11 mouse cellular contexts compared by ENCODE assay signal in the genomic region with DNA sequence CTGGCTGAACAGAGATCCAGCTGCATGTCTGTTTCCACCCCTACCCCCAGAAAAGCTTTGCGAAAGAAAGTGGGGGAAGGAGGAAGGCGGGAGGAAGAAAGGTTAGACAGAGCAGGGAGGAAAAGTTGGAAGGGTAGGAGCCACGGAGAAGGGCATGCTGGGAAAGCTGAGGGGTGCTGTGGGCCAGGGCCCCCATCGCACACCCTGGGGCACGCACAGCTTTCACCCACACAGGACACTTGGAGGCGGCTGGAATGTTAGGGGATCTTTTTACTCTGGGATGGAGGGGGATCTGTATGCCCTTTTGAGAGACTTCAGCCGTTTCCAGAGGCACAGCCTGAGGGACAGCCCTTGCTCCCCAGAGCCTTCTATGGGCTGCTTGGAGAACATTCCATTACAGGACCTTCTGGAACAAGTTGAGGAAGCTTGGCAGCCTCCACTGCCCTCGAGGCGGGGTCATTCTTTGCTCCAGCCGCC. TPM values are rescaled to one million over a fixed set of nuclear protein-coding genes. Genes with fewer than 3 reads are reported as not detected.
DNase-seq lines count a peak whose midpoint lies in the region; ATAC-seq lines count a peak whose summit lies in the region.
"Had no signal": no experiment of that assay in that cellular context is flagged by ENCODE, and none has a peak within 500 bp of the region (broad histone marks: within the 10 kb centered on the region; RNA-seq: fewer than 3 reads in every experiment).

No protein-coding gene starts in this region.

- no peaks in the 10 kb centered on the region for H3K36me3 ChIP-seq in embryonic facial prominence, embryonic 14.5 days (ENCODE audit: control insufficient read depth, insufficient read depth, low read length)
- no peaks in the 10 kb centered on the region for H3K36me3 ChIP-seq in kidney, embryonic 16.5 days (ENCODE audit: insufficient read depth, low read length)

- 29% methylated on average over 9 of the region's 10 CpGs for WGBS in embryonic facial prominence, embryonic 14.5 days
- WGBS in kidney, embryonic 16.5 days = 33% methylated on average over 10 of the region's 10 CpGs

- 0 out of 2 replicates have a peak overlapping the region, but pooled peaks have one; percentile 19 for H3K9ac ChIP-seq in embryonic facial prominence, embryonic 14.5 days (ENCODE audit: low read depth, low read length)
- 0 out of 2 replicates have a peak overlapping the region, but pooled peaks have one; percentile 38 for H3K9ac ChIP-seq in kidney, embryonic 16.5 days (replicated peaks; ENCODE audit: low read length)

- no peaks in the 10 kb centered on the region for H3K27me3 ChIP-seq in embryonic facial prominence, embryonic 14.5 days (replicated peaks; ENCODE audit: control insufficient read depth, insufficient read depth, low read length)
- H3K27me3 ChIP-seq in kidney, embryonic 16.5 days (ENCODE audit: insufficient read depth, low read length) = no peaks in the 10 kb centered on the region

- no peaks in the 10 kb centered on the region for H3K9me3 ChIP-seq in embryonic facial prominence, embryonic 14.5 days (ENCODE audit: control insufficient read depth, low read length)
- H3K9me3 ChIP-seq in kidney, embryonic 16.5 days (ENCODE audit: low read length) = no peaks in the 10 kb centered on the region

- ATAC-seq in embryonic facial prominence, embryonic 14.5 days (ENCODE audit: low read depth) = no peak; the same call in 1 of the 2 replicates
- ATAC-seq in kidney, embryonic 16.5 days (ENCODE audit: low FRiP score, low TSS enrichment) = peak; percentile 81

- DNase-seq in embryonic facial prominence, embryonic 14.5 days (ENCODE audit: low spot score) = peak; percentile 45
- peak; percentile 83 to 93 for DNase-seq in heart, adult 18-20 months
- peak; percentile 51 for DNase-seq in ovary, postnatal 14 days (ENCODE audit: low spot score)
- DNase-seq in right cerebral cortex, postnatal 25 days = no peak
- no peak for DNase-seq in left cerebral cortex, adult 11 months (ENCODE audit: low spot score)
- DNase-seq in left cerebral cortex, postnatal 4 days = no peak
- DNase-seq in left cerebral cortex, adult 8-10 months (ENCODE audit: low spot score in 2 of 2) = no peak

- 0 out of 2 replicates have a peak overlapping the region, but pooled peaks have one; percentile 48 for H3K27ac ChIP-seq in embryonic facial prominence, embryonic 14.5 days (replicated peaks; ENCODE audit: low read depth, low read length)
- peak overlapping the region; percentile 90 for H3K27ac ChIP-seq in kidney, embryonic 16.5 days (ENCODE audit: low read length)

- intact Hi-C loops in left cerebral cortex, postnatal 4 days (cut with DNase I) = no loop called here

- 0 out of 2 replicates have a peak overlapping the region, but pooled peaks have one; percentile 10 for H3K4me2 ChIP-seq in embryonic facial prominence, embryonic 14.5 days (ENCODE audit: low read depth, low read length)
- 0 out of 2 replicates have a peak overlapping the region, but pooled peaks have one; percentile 5 for H3K4me2 ChIP-seq in kidney, embryonic 16.5 days (replicated peaks; ENCODE audit: low read depth, low read length)

- peaks cover 5% of the 10 kb centered on the region for H3K4me1 ChIP-seq in embryonic facial prominence, embryonic 14.5 days (ENCODE audit: control insufficient read depth, insufficient read depth, low read length)
- peaks cover 10% of the 10 kb centered on the region for H3K4me1 ChIP-seq in kidney, embryonic 16.5 days (ENCODE audit: insufficient read depth, low read length)

- no peak overlapping the region for H3K4me3 ChIP-seq in embryonic facial prominence, embryonic 14.5 days (ENCODE audit: low read depth, low read length)
- H3K4me3 ChIP-seq in kidney, embryonic 16.5 days (ENCODE audit: low read length) = no peak overlapping the region

RNA-seq across cellular contexts. Expression of gene Slc1a5, which starts 20.1 kb away (rescaled TPM):
- 26.5 and 27.5 TPM in 2 replicates for polyA plus RNA-seq in embryonic facial prominence, embryonic 14.5 days (2014; fragmentation: Nextera tagmentation; extraction: Ambion mirVana)
- total RNA-seq in heart, adult 18-20 months (2021) = 10 to 100 TPM; 13.0 to 26.3 TPM
- 49.2 and 51.0 TPM in 2 replicates for polyA plus RNA-seq in kidney, embryonic 16.5 days (2015; fragmentation: Nextera tagmentation; extraction: Ambion mirVana)
- total RNA-seq in left cerebral cortex, postnatal 4 days (2021) = 1 to 10 TPM; 8.8 TPM
- total RNA-seq in left cerebral cortex, adult 8-10 months (2022) = 1 to 10 TPM; 4.3 to 7.4 (median 7.0) TPM

RNA-seq across cellular contexts. Expression of gene Ap2s1, which starts 22.8 kb away (rescaled TPM):
- 278 and 286 TPM in 2 replicates for polyA plus RNA-seq in embryonic facial prominence, embryonic 14.5 days (2014; fragmentation: Nextera tagmentation; extraction: Ambion mirVana)
- 10 to 100 TPM; 66.9 to 78.5 TPM for total RNA-seq in heart, adult 18-20 months (2021)
- 269 and 282 TPM in 2 replicates for polyA plus RNA-seq in kidney, embryonic 16.5 days (2015; fragmentation: Nextera tagmentation; extraction: Ambion mirVana)
- 100 to 1,000 TPM; 317 TPM for total RNA-seq in left cerebral cortex, postnatal 4 days (2021)
- 100 to 1,000 TPM; 244 to 255 (median 248) TPM for total RNA-seq in left cerebral cortex, adult 8-10 months (2022)

RNA-seq across cellular contexts. Expression of gene Ceacam9, which starts 39.3 kb away (rescaled TPM):
- not detected in 2 replicates for polyA plus RNA-seq in embryonic facial prominence, embryonic 14.5 days (2014; fragmentation: Nextera tagmentation; extraction: Ambion mirVana)
- total RNA-seq in heart, adult 18-20 months (2021) = not detected
- not detected in 2 replicates for polyA plus RNA-seq in kidney, embryonic 16.5 days (2015; fragmentation: Nextera tagmentation; extraction: Ambion mirVana)
- not detected for total RNA-seq in left cerebral cortex, postnatal 4 days (2021)
- total RNA-seq in left cerebral cortex, adult 8-10 months (2022) = under 1 TPM in 2 of 4 experiments, not detected in 2; 0.23 to 0.28 TPM
- total RNA-seq: neutrophil, adult 5-6 weeks had no signal
- polyA plus RNA-seq: brain, embryonic 14.5 days; inflammation-experienced regulatory T-cells, adult 6 months had no signal

RNA-seq across cellular contexts. Expression of gene Strn4, which starts 54.6 kb away (rescaled TPM):
- 97.4 and 107 TPM in 2 replicates for polyA plus RNA-seq in embryonic facial prominence, embryonic 14.5 days (2014; fragmentation: Nextera tagmentation; extraction: Ambion mirVana)
- 10 to 100 TPM; 50.3 to 60.0 TPM for total RNA-seq in heart, adult 18-20 months (2021)
- polyA plus RNA-seq in kidney, embryonic 16.5 days (2015; fragmentation: Nextera tagmentation; extraction: Ambion mirVana) = 98.4 and 111 TPM in 2 replicates
- total RNA-seq in left cerebral cortex, postnatal 4 days (2021) = 100 to 1,000 TPM; 223 to 229 TPM
- 100 to 1,000 TPM; 205 to 269 (median 250) TPM for total RNA-seq in left cerebral cortex, adult 8-10 months (2022)

RNA-seq across cellular contexts. Expression of gene Fkrp, which starts 55.5 kb away (rescaled TPM):
- polyA plus RNA-seq in embryonic facial prominence, embryonic 14.5 days (2014; fragmentation: Nextera tagmentation; extraction: Ambion mirVana) = 28.2 and 28.6 TPM in 2 replicates
- total RNA-seq in heart, adult 18-20 months (2021) = 10 to 100 TPM; 49.1 to 53.1 TPM
- 36.3 and 36.6 TPM in 2 replicates for polyA plus RNA-seq in kidney, embryonic 16.5 days (2015; fragmentation: Nextera tagmentation; extraction: Ambion mirVana)
- total RNA-seq in left cerebral cortex, postnatal 4 days (2021) = 10 to 100 TPM; 35.8 to 38.9 TPM
- total RNA-seq in left cerebral cortex, adult 8-10 months (2022) = 10 to 100 TPM; 49.6 to 68.2 (median 56.9) TPM

Comparison
In these comparisons a context has a peak if more than half of its experiments do, and no peak if none do; other contexts are left out.
1. DNase-seq: peak in embryonic facial prominence, embryonic 14.5 days (single experiment), heart, adult 18-20 months (2 of 2) and ovary, postnatal 14 days (single experiment); none in right cerebral cortex, postnatal 25 days (single experiment), left cerebral cortex, adult 11 months (single experiment), left cerebral cortex, postnatal 4 days (single experiment) and left cerebral cortex, adult 8-10 months (0 of 2).